Mouse (Mus musculus): ENCODE measurements at regions not wholly inside any gene's neighbourhood (a gene's known extent, or its start where the extent isn't known, plus 50 kb on each side); places are given as distances from the start of the nearest gene placed in this dataset.

GRCm38 (mm10) chr4:32074399-32075296 is 110.8 kb downstream of the Map3k7 start:
- TF ChIP-seq CTCF (IDR thresholded peaks at IDR 0.05; ENCODE audit: control insufficient read depth, insufficient read depth, low read length) (no peak), POLR2A (IDR thresholded peaks at IDR 0.05; ENCODE audit: borderline replicate concordance, control insufficient read depth, low read depth, low read length) (no peak)
- Histone ChIP-seq H3K4me1 (ENCODE audit: control insufficient read depth, insufficient read depth, low read length) (no peaks in the 10 kb centered on the region), H3K4me3 (replicated peaks; ENCODE audit: control insufficient read depth, low read depth, low read length) (no peak overlapping the region), H3K27ac (ENCODE audit: control insufficient read depth, insufficient read depth, low read depth, low read length, poor library complexity) (no peak overlapping the region)
- 41% methylated on average over 22 of the region's 22 CpGs for WGBS

- 78% methylated on average over 12 of the region's 12 CpGs for WGBS
- TF ChIP-seq CTCF (IDR thresholded peaks at IDR 0.05; ENCODE audit: control insufficient read depth, insufficient read depth, low read length) = no peak
- TF ChIP-seq POLR2A (IDR thresholded peaks at IDR 0.05; ENCODE audit: borderline replicate concordance, control insufficient read depth, low read depth, low read length) = no peak
Observed at GRCm38 (mm10) chr4:32076391-32076925, 112.6 kb downstream of the Map3k7 start.

GRCm38 (mm10) chr4:32083456-32083855 is 119.6 kb downstream of the Map3k7 start:
- TF ChIP-seq CTCF (IDR thresholded peaks at IDR 0.05; ENCODE audit: control insufficient read depth, insufficient read depth, low read length) (no peak), POLR2A (IDR thresholded peaks at IDR 0.05; ENCODE audit: borderline replicate concordance, control insufficient read depth, low read depth, low read length) (no peak)
- H3K4me1 ChIP-seq (ENCODE audit: control insufficient read depth, insufficient read depth, low read length) = no peaks in the 10 kb centered on the region
- 77% methylated on average over 8 of the region's 8 CpGs for WGBS
- H3K27ac ChIP-seq (ENCODE audit: control insufficient read depth, insufficient read depth, low read depth, low read length, poor library complexity) = no peak overlapping the region
- no peak overlapping the region for H3K4me3 ChIP-seq (replicated peaks; ENCODE audit: control insufficient read depth, low read depth, low read length)

More at GRCm38 (mm10) chr4:32076391-32076925, 112.6 kb downstream of the Map3k7 start:
- H3K4me1 ChIP-seq (ENCODE audit: control insufficient read depth, insufficient read depth, low read length) = no peaks in the 10 kb centered on the region
- no peak overlapping the region for H3K4me3 ChIP-seq (replicated peaks; ENCODE audit: control insufficient read depth, low read depth, low read length)
- no peak overlapping the region for H3K27ac ChIP-seq (ENCODE audit: control insufficient read depth, insufficient read depth, low read depth, low read length, poor library complexity)

GRCm38 (mm10) chr4:32084250-32084869 is 120.5 kb downstream of the Map3k7 start:
- Histone ChIP-seq H3K4me3 (replicated peaks; ENCODE audit: control insufficient read depth, low read depth, low read length) (no peak overlapping the region), H3K27ac (ENCODE audit: control insufficient read depth, insufficient read depth, low read depth, low read length, poor library complexity) (no peak overlapping the region), H3K4me1 (ENCODE audit: control insufficient read depth, insufficient read depth, low read length) (no peaks in the 10 kb centered on the region)
- WGBS = 79% methylated on average over 10 of the region's 10 CpGs
- no peak for TF ChIP-seq POLR2A (IDR thresholded peaks at IDR 0.05; ENCODE audit: borderline replicate concordance, control insufficient read depth, low read depth, low read length)
- no peak for TF ChIP-seq CTCF (IDR thresholded peaks at IDR 0.05; ENCODE audit: control insufficient read depth, insufficient read depth, low read length)

- H3K4me1 ChIP-seq (ENCODE audit: control insufficient read depth, insufficient read depth, low read length) = no peaks in the 10 kb centered on the region
- TF ChIP-seq POLR2A (IDR thresholded peaks at IDR 0.05; ENCODE audit: borderline replicate concordance, control insufficient read depth, low read depth, low read length) (no peak), CTCF (IDR thresholded peaks at IDR 0.05; ENCODE audit: control insufficient read depth, insufficient read depth, low read length) (no peak)
- no peak overlapping the region for H3K27ac ChIP-seq (ENCODE audit: control insufficient read depth, insufficient read depth, low read depth, low read length, poor library complexity)
- H3K4me3 ChIP-seq (replicated peaks; ENCODE audit: control insufficient read depth, low read depth, low read length) = no peak overlapping the region
- 88% methylated on average over 2 of the region's 2 CpGs for WGBS
Observed at GRCm38 (mm10) chr4:32085040-32085439, 121.1 kb downstream of the Map3k7 start.

- WGBS = 84% methylated on average over 10 of the region's 10 CpGs
- TF ChIP-seq CTCF (IDR thresholded peaks at IDR 0.05; ENCODE audit: control insufficient read depth, insufficient read depth, low read length) (no peak), POLR2A (IDR thresholded peaks at IDR 0.05; ENCODE audit: borderline replicate concordance, control insufficient read depth, low read depth, low read length) (no peak)
- H3K4me1 ChIP-seq (ENCODE audit: control insufficient read depth, insufficient read depth, low read length) = no peaks in the 10 kb centered on the region
- H3K4me3 ChIP-seq (replicated peaks; ENCODE audit: control insufficient read depth, low read depth, low read length) = no peak overlapping the region
- no peak overlapping the region for H3K27ac ChIP-seq (ENCODE audit: control insufficient read depth, insufficient read depth, low read depth, low read length, poor library complexity)
Observed at GRCm38 (mm10) chr4:32091086-32091485, 127.2 kb downstream of the Map3k7 start.

GRCm38 (mm10) chr4:32092320-32093041 is 128.6 kb downstream of the Map3k7 start:
- H3K4me1 ChIP-seq (ENCODE audit: control insufficient read depth, insufficient read depth, low read length) = no peaks in the 10 kb centered on the region
- no peak for TF ChIP-seq CTCF (IDR thresholded peaks at IDR 0.05; ENCODE audit: control insufficient read depth, insufficient read depth, low read length)
- TF ChIP-seq POLR2A (IDR thresholded peaks at IDR 0.05; ENCODE audit: borderline replicate concordance, control insufficient read depth, low read depth, low read length) = no peak; the same call in 1 of the 2 replicates

More at GRCm38 (mm10) chr4:32092320-32093041, 128.6 kb downstream of the Map3k7 start:
- WGBS = 88% methylated on average over 17 of the region's 17 CpGs
- no peak overlapping the region for H3K27ac ChIP-seq (ENCODE audit: control insufficient read depth, insufficient read depth, low read depth, low read length, poor library complexity)
- H3K4me3 ChIP-seq (replicated peaks; ENCODE audit: control insufficient read depth, low read depth, low read length) = no peak overlapping the region
